Mouse (Mus musculus) midbrain, embryonic 13.5 days (tissue): ENCODE measurements at regions not wholly inside any gene's neighbourhood (a gene's known extent, or its start where the extent isn't known, plus 50 kb on each side); places are given as distances from the start of the nearest gene placed in this dataset.

Source experiments
- ATAC-seq: fragments of 200-750 bp; cut with Nextera tagmentation; 2 replicates; pipeline ENCODE4 v1.8.0; 2017; ENCODE audit warnings: mild to moderate bottlenecking, moderate TSS enrichment, moderate library complexity
- H3K27ac ChIP-seq: fragments of 300-500 bp; sonication (generic); 2 replicates; pipeline ENCODE4 v1.5.1; 2015; ENCODE audit warnings: inconsistent platforms, mild to moderate bottlenecking, moderate library complexity
- H3K27me3 ChIP-seq: fragments of 300-500 bp; sonication (generic); 2 replicates; pipeline ENCODE4 v1.6.1; 2015; ENCODE audit warnings: mild to moderate bottlenecking, inconsistent platforms
- H3K36me3 ChIP-seq: fragments of 300-500 bp; sonication (generic); 2 replicates; pipeline ENCODE4 v1.6.1; 2015; ENCODE audit warnings: mild to moderate bottlenecking, inconsistent platforms
- H3K4me1 ChIP-seq: fragments of 300-500 bp; sonication (generic); replicated peaks from 2 replicates; pipeline ENCODE4 v1.6.1; 2015; ENCODE audit warnings: inconsistent platforms
- H3K4me2 ChIP-seq: fragments of 300-500 bp; sonication (generic); replicated peaks from 2 replicates; pipeline ENCODE4 v1.6.1; 2015; ENCODE audit warnings: moderate library complexity, mild to moderate bottlenecking, inconsistent platforms
- H3K4me3 ChIP-seq: fragments of 300-500 bp; sonication (generic); replicated peaks from 2 replicates; pipeline ENCODE4 v1.5.1; 2015; ENCODE audit warnings: mild to moderate bottlenecking, inconsistent platforms
- H3K9ac ChIP-seq: fragments of 300-500 bp; sonication (generic); replicated peaks from 2 replicates; pipeline ENCODE4 v1.6.1; 2015; ENCODE audit warnings: mild to moderate bottlenecking, inconsistent platforms
- H3K9me3 ChIP-seq: fragments of 300-500 bp; sonication (generic); 2 replicates; pipeline ENCODE4 v1.6.1; 2016; ENCODE audit warnings: mild to moderate bottlenecking, inconsistent platforms
- WGBS: fragments of 180-500 bp; shearing (Covaris S2); methylation state at CpG from one replicate; pipeline ENCODE4 v1.1.7; 2015; 5-methylcytosine and 5-hydroxymethylcytosine counted together

GRCm38 (mm10) chr2:166398156-166398555 is 242.7 kb upstream of the Sulf2 start:
- H3K27ac ChIP-seq, result no peak overlapping the region
- H3K4me1 ChIP-seq, result peaks cover 28% of the 10 kb centered on the region
- no peak overlapping the region for H3K4me2 ChIP-seq
- peaks cover 15% of the 10 kb centered on the region; the same call in 1 of the 2 replicates for H3K27me3 ChIP-seq
- WGBS, result 80% methylated on average over 10 of the region's 10 CpGs
- H3K4me3 ChIP-seq, result no peak overlapping the region
- ATAC-seq, result no peak
- no peaks in the 10 kb centered on the region for H3K9me3 ChIP-seq
- no peaks in the 10 kb centered on the region for H3K36me3 ChIP-seq
- no peak overlapping the region for H3K9ac ChIP-seq

- WGBS, result 54% methylated on average over 13 of the region's 13 CpGs
- no peak for ATAC-seq
- H3K27ac ChIP-seq, result peak overlapping the region; percentile 56
- H3K4me3 ChIP-seq, result no peak overlapping the region
- peaks cover 27% of the 10 kb centered on the region for H3K4me1 ChIP-seq
- H3K36me3 ChIP-seq, result no peaks in the 10 kb centered on the region
- no peak overlapping the region for H3K4me2 ChIP-seq
- H3K27me3 ChIP-seq, result peaks cover 7% of the 10 kb centered on the region; the same call in 1 of the 2 replicates
- H3K9ac ChIP-seq, result no peak overlapping the region
- H3K9me3 ChIP-seq, result no peaks in the 10 kb centered on the region
These were observed 239.2 kb upstream of the Sulf2 start for GRCm38 (mm10) chr2:166394666-166395065.

- Histone ChIP-seq H3K36me3 (no peaks in the 10 kb centered on the region), H3K27ac (no peak overlapping the region), H3K27me3 (peaks cover 5% of the 10 kb centered on the region; the same call in 1 of the 2 replicates), H3K9me3 (no peaks in the 10 kb centered on the region), H3K9ac (no peak overlapping the region), H3K4me1 (peaks cover 30% of the 10 kb centered on the region), H3K4me3 (no peak overlapping the region), H3K4me2 (no peak overlapping the region)
- ATAC-seq, result no peak
- WGBS, result 37% methylated on average over 5 of the region's 5 CpGs
These were observed 235.7 kb upstream of the Sulf2 start for GRCm38 (mm10) chr2:166391176-166391575.

GRCm38 (mm10) chr2:166388050-166388449 is 232.6 kb upstream of the Sulf2 start:
- no peak overlapping the region for H3K4me2 ChIP-seq
- ATAC-seq, result no peak
- H3K36me3 ChIP-seq, result no peaks in the 10 kb centered on the region
- H3K27me3 ChIP-seq, result peaks cover 5% of the 10 kb centered on the region; the same call in 1 of the 2 replicates
- WGBS, result 19% methylated on average over 6 of the region's 6 CpGs
- no peak overlapping the region for H3K4me3 ChIP-seq
- peaks cover 50% of the 10 kb centered on the region for H3K4me1 ChIP-seq
- H3K27ac ChIP-seq, result no peak overlapping the region; the same call in 1 of the 2 replicates
- no peak overlapping the region for H3K9ac ChIP-seq
- H3K9me3 ChIP-seq, result no peaks in the 10 kb centered on the region

GRCm38 (mm10) chr2:166386817-166387216 is 231.4 kb upstream of the Sulf2 start:
- Histone ChIP-seq H3K9me3 (no peaks in the 10 kb centered on the region), H3K36me3 (no peaks in the 10 kb centered on the region), H3K27ac (no peak overlapping the region), H3K4me1 (peaks cover 50% of the 10 kb centered on the region), H3K27me3 (peaks cover 5% of the 10 kb centered on the region; the same call in 1 of the 2 replicates), H3K4me2 (no peak overlapping the region), H3K4me3 (no peak overlapping the region), H3K9ac (no peak overlapping the region)
- no peak for ATAC-seq
- 62% methylated on average over 5 of the region's 5 CpGs for WGBS

- Histone ChIP-seq H3K27ac (peak overlapping the region; percentile 88), H3K4me1 (peaks cover 50% of the 10 kb centered on the region), H3K9ac (peak overlapping the region; percentile 37; the same call in 1 of the 2 replicates), H3K36me3 (no peaks in the 10 kb centered on the region), H3K4me2 (no peak overlapping the region), H3K9me3 (no peaks in the 10 kb centered on the region), H3K27me3 (peaks cover under 1% of the 10 kb centered on the region; the same call in 1 of the 2 replicates), H3K4me3 (no peak overlapping the region)
- peak; percentile 80 for ATAC-seq
- WGBS, result 18% methylated on average over 6 of the region's 6 CpGs
These were observed 229.1 kb upstream of the Sulf2 start for GRCm38 (mm10) chr2:166384583-166384982.

- Histone ChIP-seq H3K27ac (peak overlapping the region; percentile 88), H3K4me1 (peaks cover 51% of the 10 kb centered on the region), H3K36me3 (no peaks in the 10 kb centered on the region), H3K27me3 (peaks cover 7% of the 10 kb centered on the region; the same call in 1 of the 2 replicates), H3K4me3 (no peak overlapping the region), H3K9me3 (no peaks in the 10 kb centered on the region), H3K4me2 (no peak overlapping the region), H3K9ac (no peak overlapping the region)
- no peak for ATAC-seq
- 82% methylated on average over 5 of the region's 5 CpGs for WGBS
These were observed 227.9 kb upstream of the Sulf2 start for GRCm38 (mm10) chr2:166383356-166383755.

- H3K4me3 ChIP-seq, result no peak overlapping the region
- WGBS, result 88% methylated on average over 7 of the region's 7 CpGs
These were observed 226.7 kb upstream of the Sulf2 start for GRCm38 (mm10) chr2:166382180-166382579.

GRCm38 (mm10) chr2:166380854-166381253 is 225.4 kb upstream of the Sulf2 start:
- no peak for ATAC-seq
- H3K36me3 ChIP-seq, result no peaks in the 10 kb centered on the region
- H3K27ac ChIP-seq, result no peak overlapping the region
- no peak overlapping the region for H3K9ac ChIP-seq
- no peak overlapping the region for H3K4me2 ChIP-seq
- no peaks in the 10 kb centered on the region for H3K9me3 ChIP-seq
- H3K4me3 ChIP-seq, result no peak overlapping the region
- H3K4me1 ChIP-seq, result peaks cover 51% of the 10 kb centered on the region
- peaks cover 7% of the 10 kb centered on the region; the same call in 1 of the 2 replicates for H3K27me3 ChIP-seq
- 94% methylated on average over 9 of the region's 9 CpGs for WGBS

More at GRCm38 (mm10) chr2:166382180-166382579, 226.7 kb upstream of the Sulf2 start:
- Histone ChIP-seq H3K27ac (no peak overlapping the region), H3K27me3 (peaks cover 7% of the 10 kb centered on the region; the same call in 1 of the 2 replicates), H3K36me3 (no peaks in the 10 kb centered on the region), H3K9me3 (no peaks in the 10 kb centered on the region), H3K4me1 (peaks cover 52% of the 10 kb centered on the region), H3K4me2 (no peak overlapping the region), H3K9ac (no peak overlapping the region)
- ATAC-seq, result no peak

GRCm38 (mm10) chr2:166378325-166378724 is 222.9 kb upstream of the Sulf2 start:
- Histone ChIP-seq H3K4me3 (no peak overlapping the region), H3K36me3 (no peaks in the 10 kb centered on the region), H3K9ac (no peak overlapping the region), H3K27ac (no peak overlapping the region), H3K9me3 (no peaks in the 10 kb centered on the region), H3K27me3 (peaks cover 16% of the 10 kb centered on the region; the same call in 1 of the 2 replicates), H3K4me2 (no peak overlapping the region), H3K4me1 (peaks cover 26% of the 10 kb centered on the region)
- 54% methylated on average over 3 of the region's 3 CpGs for WGBS
- ATAC-seq, result no peak

GRCm38 (mm10) chr2:166377329-166377728 is 221.9 kb upstream of the Sulf2 start:
- Histone ChIP-seq H3K36me3 (no peaks in the 10 kb centered on the region), H3K4me1 (peaks cover 25% of the 10 kb centered on the region), H3K27ac (peak overlapping the region; percentile 49), H3K4me2 (no peak overlapping the region), H3K4me3 (no peak overlapping the region), H3K27me3 (peaks cover 16% of the 10 kb centered on the region; the same call in 1 of the 2 replicates), H3K9me3 (no peaks in the 10 kb centered on the region), H3K9ac (no peak overlapping the region)
- ATAC-seq, result peak; percentile 83
- 19% methylated on average over 3 of the region's 3 CpGs for WGBS

- ATAC-seq, result no peak
- Histone ChIP-seq H3K9me3 (no peaks in the 10 kb centered on the region), H3K4me3 (no peak overlapping the region), H3K36me3 (no peaks in the 10 kb centered on the region), H3K27ac (no peak overlapping the region), H3K9ac (no peak overlapping the region), H3K27me3 (peaks cover 16% of the 10 kb centered on the region; the same call in 1 of the 2 replicates), H3K4me2 (no peak overlapping the region), H3K4me1 (peaks cover 25% of the 10 kb centered on the region)
- 87% methylated on average over 12 of the region's 12 CpGs for WGBS
These were observed 220.2 kb upstream of the Sulf2 start for GRCm38 (mm10) chr2:166375639-166376038.

- Histone ChIP-seq H3K27ac (no peak overlapping the region), H3K27me3 (peaks cover 13% of the 10 kb centered on the region; the same call in 1 of the 2 replicates), H3K9ac (no peak overlapping the region), H3K4me2 (no peak overlapping the region), H3K36me3 (no peaks in the 10 kb centered on the region), H3K9me3 (peaks cover 4% of the 10 kb centered on the region; the same call in 1 of the 2 replicates), H3K4me3 (no peak overlapping the region), H3K4me1 (no peaks in the 10 kb centered on the region)
- ATAC-seq, result no peak
- WGBS, result 90% methylated on average over 6 of the region's 6 CpGs
These were observed 215.3 kb upstream of the Sulf2 start for GRCm38 (mm10) chr2:166370776-166371175.
